Mouse (Mus musculus) midbrain, embryonic 12.5 days (tissue): ENCODE data around the gene Mxd3. TPM values are rescaled to one million over a fixed set of nuclear protein-coding genes. Genes with fewer than 3 reads are reported as not detected.
A peak's percentile ranks its signal among the peaks of the same experiment; 100 is the strongest.

Source experiments
- ATAC-seq: fragments of 200-750 bp; cut with Nextera tagmentation; 2 replicates; pipeline ENCODE4 v1.8.0; 2017; ENCODE audit warnings: low read depth, moderate TSS enrichment, moderate library complexity; ENCODE audit not compliant: low FRiP score
- H3K27ac ChIP-seq: fragments of 300-500 bp; sonication (generic); replicated peaks from 2 replicates; pipeline ENCODE4 v1.5.1; 2016; ENCODE audit warnings: mild to moderate bottlenecking
- H3K27me3 ChIP-seq: fragments of 300-500 bp; sonication (generic); 2 replicates; pipeline ENCODE4 v1.6.1; 2016; ENCODE audit warnings: mild to moderate bottlenecking
- H3K36me3 ChIP-seq: fragments of 300-500 bp; sonication (generic); 2 replicates; pipeline ENCODE4 v1.6.1; 2016
- H3K4me1 ChIP-seq: fragments of 300-500 bp; sonication (generic); 2 replicates; pipeline ENCODE4 v1.6.1; 2016
- H3K4me2 ChIP-seq: fragments of 300-500 bp; sonication (generic); replicated peaks from 2 replicates; pipeline ENCODE4 v1.6.1; 2016; ENCODE audit warnings: mild to moderate bottlenecking, moderate library complexity
- H3K4me3 ChIP-seq: fragments of 300-500 bp; sonication (generic); 2 replicates; pipeline ENCODE4 v1.5.1; 2016; ENCODE audit warnings: mild to moderate bottlenecking
- H3K9ac ChIP-seq: fragments of 300-500 bp; sonication (generic); replicated peaks from 2 replicates; pipeline ENCODE4 v1.6.1; 2016; ENCODE audit warnings: mild to moderate bottlenecking, moderate library complexity
- H3K9me3 ChIP-seq: fragments of 300-500 bp; sonication (generic); 2 replicates; pipeline ENCODE4 v1.6.1; 2016; ENCODE audit warnings: mild to moderate bottlenecking
- WGBS: fragments of 180-500 bp; shearing (Covaris S2); methylation state at CpG from one replicate; pipeline ENCODE4 v1.1.7; 2016; 5-methylcytosine and 5-hydroxymethylcytosine counted together
- polyA plus RNA-seq: library from polyadenylated mRNA; unstranded; fragments of >200 nt; fragmentation: Nextera tagmentation; extraction: Ambion mirVana; gene quantifications from 2 replicates; pipeline ENCODE4 v1.2.1, GENCODE M21; 2016

The Mxd3 gene
- 28.7 and 32.1 TPM in 2 replicates for polyA plus RNA-seq

DNA sequence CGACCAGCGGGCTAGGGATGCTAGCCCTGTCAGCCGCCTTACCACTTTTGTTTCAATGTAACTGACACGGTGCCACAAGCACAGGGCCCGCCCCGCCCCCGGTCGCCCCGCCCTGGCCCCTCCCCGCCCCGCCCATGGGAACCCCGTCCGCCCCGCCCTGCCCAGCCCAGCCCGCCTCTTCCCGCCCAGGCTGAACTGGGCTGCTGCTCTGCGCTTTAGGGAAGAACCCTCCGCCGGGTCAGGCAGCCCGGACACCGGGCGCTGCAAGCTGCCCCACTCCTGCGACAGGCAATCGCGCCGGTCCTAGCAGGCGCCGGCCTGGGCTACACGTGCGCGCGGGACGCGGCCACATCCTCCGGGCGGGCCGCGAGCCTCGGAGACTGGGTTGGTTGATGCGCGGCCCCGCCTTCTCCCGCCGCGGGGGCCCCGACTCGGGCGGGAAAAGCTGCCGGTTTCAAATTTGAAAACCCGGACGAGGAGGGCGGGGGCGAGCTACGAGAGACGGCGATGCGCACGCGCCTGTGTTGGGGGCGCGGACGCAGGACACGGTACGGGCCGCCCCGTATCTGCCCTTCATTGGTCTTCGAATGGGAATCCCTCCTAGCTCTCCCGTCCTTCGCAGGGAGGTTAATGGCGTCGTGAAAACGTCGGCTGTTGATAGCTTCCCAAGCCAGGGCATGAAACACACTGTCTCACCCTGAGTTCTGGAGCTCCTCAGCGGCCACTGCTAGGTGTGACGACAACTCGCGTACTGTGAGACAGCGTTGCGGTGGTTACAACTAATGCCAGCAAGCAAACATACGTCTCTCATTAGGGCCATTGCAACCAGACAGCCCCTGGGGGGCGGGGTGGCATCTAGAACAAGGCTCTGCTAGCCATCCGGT is at the start of gene Mxd3:
Gene Mxd3, minus strand, starts transcription at position 141 of the 884 bp plus-strand sequence.
- H3K36me3 ChIP-seq = peaks cover 15% of the 10 kb centered on the region
- peaks cover 37% of the 10 kb centered on the region for H3K4me1 ChIP-seq
- under 1% methylated on average over 81 of the region's 82 CpGs for WGBS
- H3K27ac ChIP-seq = peak within 1 kb of the TSS; percentile 94
- H3K27me3 ChIP-seq = peaks cover 11% of the 10 kb centered on the region; the same call in 1 of the 2 replicates
- peak within 1 kb of the TSS; percentile 88 for H3K4me2 ChIP-seq
- peak; percentile 81 for ATAC-seq
- H3K9me3 ChIP-seq = no peaks in the 10 kb centered on the region
- H3K9ac ChIP-seq = peak within 1 kb of the TSS; percentile 82
- H3K4me3 ChIP-seq = peak within 1 kb of the TSS; percentile 72

DNA sequence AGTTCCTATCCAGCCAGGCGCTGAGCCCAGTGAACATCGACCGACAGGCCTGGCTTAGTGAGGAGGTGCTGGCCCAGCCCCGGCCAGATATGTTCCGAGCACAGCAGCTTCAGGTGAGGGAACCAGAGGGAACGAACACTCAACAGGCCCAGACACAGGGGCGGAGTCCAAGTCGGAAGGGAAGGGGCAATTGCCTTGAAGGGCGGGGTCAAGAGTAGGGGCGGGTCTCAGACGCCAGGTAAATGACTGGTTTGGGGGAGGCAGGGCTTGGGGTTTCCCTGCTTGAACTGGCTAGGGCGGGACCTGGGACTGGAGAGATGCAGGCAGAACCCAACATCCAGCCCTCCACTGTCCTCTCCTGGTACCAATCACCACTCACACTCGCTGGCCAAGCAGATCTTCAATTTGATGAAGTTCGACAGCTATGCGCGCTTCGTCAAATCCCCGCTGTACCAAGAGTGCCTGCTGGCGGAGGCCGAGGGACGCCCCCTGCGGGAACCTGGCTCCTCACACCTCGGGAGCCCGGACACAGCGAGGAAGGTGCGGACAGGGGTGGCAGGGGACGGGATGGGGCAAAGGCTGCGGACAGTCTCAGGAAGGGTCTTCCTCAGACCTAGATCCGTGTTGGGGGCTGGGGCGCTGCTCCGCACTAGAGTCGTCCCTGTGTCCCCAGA is 49.4 kb upstream of the Mxd3 start:
- peaks cover 78% of the 10 kb centered on the region for H3K27me3 ChIP-seq
- WGBS = 5% methylated on average over 32 of the region's 32 CpGs
- H3K4me3 ChIP-seq = no peak overlapping the region

DNA sequence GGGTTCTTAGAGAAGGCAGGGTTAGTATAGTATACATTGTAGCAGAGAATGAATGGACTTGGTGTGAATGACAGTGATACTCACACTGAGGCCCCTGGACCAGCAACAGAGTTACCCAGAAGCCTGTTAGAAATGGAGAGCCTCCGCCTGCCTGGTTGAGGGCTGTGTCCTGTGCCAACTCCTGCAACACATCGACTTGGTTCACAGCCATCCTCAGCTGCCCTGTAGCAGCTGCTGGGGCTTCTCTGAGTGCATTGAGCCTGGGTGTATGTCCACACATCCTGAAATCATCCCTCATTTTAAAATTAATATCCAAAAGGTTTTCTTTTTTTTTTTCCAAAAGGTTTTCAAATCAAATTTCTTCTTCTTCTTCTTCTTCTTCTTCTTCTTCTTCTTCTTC is 46.3 kb upstream of the Mxd3 start:
- Histone ChIP-seq H3K9me3 (no peaks in the 10 kb centered on the region), H3K4me3 (no peak overlapping the region), H3K36me3 (no peaks in the 10 kb centered on the region), H3K27me3 (peaks cover 84% of the 10 kb centered on the region), H3K9ac (no peak overlapping the region), H3K27ac (no peak overlapping the region), H3K4me1 (no peaks in the 10 kb centered on the region), H3K4me2 (no peak overlapping the region)
- 75% methylated on average over 2 of the region's 2 CpGs for WGBS
- no peak for ATAC-seq

More for the DNA sequence above, 49.4 kb upstream of the Mxd3 start:
- Histone ChIP-seq H3K36me3 (no peaks in the 10 kb centered on the region), H3K9me3 (no peaks in the 10 kb centered on the region), H3K4me1 (no peaks in the 10 kb centered on the region), H3K4me2 (peak overlapping the region; percentile 12; the same call in 1 of the 2 replicates), H3K9ac (no peak overlapping the region), H3K27ac (no peak overlapping the region)
- ATAC-seq = no peak

DNA sequence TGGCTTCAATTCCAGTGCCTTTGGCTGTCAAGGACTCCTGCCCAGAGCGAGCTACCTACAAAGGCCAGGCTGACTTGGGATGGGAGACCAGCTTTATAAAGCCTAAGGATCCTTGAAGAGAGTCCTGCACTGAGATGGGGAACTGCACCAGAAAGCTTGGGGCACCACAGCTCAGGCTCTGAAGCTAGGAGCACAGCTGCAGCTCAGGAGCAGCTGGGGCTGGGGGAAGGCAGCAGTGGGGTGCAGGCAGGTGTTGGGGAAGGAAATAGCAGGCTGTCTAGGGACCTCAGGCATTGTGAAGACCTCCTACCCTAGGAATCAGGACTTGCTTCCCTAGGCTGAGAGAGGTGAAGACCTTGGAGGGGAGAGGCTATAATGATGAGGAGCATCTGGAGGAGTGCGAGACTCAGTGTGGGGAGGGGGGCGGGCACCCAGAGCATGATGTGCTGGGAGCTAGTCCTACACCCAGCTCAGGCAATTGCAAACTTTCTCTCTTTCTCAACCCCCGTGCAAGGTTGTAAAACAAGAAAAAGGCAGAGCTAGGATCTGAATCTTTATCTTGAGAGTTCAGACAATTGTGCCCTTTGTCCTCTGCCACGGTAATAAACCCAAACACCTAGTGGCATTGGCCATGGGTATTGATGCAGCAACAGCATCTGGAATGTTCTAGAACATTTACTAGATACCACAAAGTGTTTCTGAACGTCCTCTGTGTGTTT is 44.7 kb upstream of the Mxd3 start:
- no peak for ATAC-seq
- no peaks in the 10 kb centered on the region for H3K4me1 ChIP-seq
- no peaks in the 10 kb centered on the region for H3K9me3 ChIP-seq
- no peak overlapping the region for H3K9ac ChIP-seq
- H3K27ac ChIP-seq = no peak overlapping the region
- H3K36me3 ChIP-seq = no peaks in the 10 kb centered on the region
- no peak overlapping the region for H3K4me3 ChIP-seq
- WGBS = 67% methylated on average over 6 of the region's 6 CpGs
- peaks cover 83% of the 10 kb centered on the region for H3K27me3 ChIP-seq
- H3K4me2 ChIP-seq = no peak overlapping the region

DNA sequence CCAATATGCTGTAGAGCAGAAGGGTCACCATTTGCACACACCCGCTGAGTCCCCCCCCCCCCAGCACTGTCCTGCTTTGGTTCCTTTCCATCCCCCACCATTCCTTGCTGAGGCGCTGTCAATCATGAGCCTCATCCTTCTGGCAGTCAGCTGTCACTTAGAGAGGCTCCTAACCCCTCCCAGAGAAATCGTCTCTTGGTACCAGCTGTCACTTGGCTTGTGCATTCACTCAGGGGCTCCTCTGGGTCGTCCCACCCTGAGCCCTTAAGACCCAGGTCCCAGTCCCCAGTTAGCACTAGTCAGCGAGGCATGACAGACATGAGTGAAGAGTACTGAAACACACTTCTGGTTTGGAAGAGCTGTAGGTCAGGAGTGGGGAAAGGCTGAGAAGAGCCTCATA is 42.1 kb upstream of the Mxd3 start:
- Histone ChIP-seq H3K4me3 (no peak overlapping the region), H3K36me3 (no peaks in the 10 kb centered on the region), H3K9me3 (no peaks in the 10 kb centered on the region), H3K9ac (no peak overlapping the region), H3K27ac (no peak overlapping the region), H3K27me3 (peaks cover 70% of the 10 kb centered on the region), H3K4me2 (no peak overlapping the region), H3K4me1 (no peaks in the 10 kb centered on the region)
- 64% methylated on average over 5 of the region's 5 CpGs for WGBS
- no peak for ATAC-seq

DNA sequence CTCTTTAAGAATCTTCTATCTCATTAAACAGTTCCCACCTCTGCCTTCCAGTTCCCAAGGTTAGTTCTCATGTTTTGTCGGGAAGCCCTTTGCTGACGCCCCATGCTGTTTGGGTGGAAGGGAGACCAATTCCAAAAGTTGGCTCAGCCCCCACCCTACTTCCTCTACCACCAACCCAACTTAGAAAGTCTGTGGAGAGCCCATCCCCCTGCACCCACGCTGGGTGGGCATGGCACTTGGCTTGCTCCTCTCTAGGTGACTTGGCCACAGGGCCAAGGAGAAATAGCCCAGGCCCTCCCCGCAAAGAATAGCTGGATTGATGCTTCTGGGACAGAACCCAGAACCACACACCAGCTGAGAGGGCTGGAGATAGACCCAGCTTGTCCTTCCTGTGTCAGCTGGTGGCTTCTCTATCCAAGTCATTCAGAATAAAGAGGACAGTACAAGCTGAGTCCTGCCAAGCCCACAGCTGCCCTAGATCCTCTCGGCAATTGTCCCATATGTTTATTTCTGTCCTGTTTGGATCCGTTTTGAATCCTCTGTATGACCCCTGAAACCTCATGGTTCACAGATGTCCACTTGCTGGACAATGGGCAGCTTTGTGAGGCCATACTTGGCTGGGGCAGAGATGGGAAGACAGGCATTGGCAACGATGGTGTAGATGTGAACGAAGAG is 41.5 kb upstream of the Mxd3 start:
- Histone ChIP-seq H3K36me3 (no peaks in the 10 kb centered on the region), H3K9me3 (no peaks in the 10 kb centered on the region), H3K9ac (no peak overlapping the region), H3K27me3 (peaks cover 67% of the 10 kb centered on the region), H3K27ac (no peak overlapping the region), H3K4me1 (no peaks in the 10 kb centered on the region), H3K4me3 (no peak overlapping the region), H3K4me2 (no peak overlapping the region)
- no peak for ATAC-seq
- WGBS = 81% methylated on average over 8 of the region's 8 CpGs

DNA sequence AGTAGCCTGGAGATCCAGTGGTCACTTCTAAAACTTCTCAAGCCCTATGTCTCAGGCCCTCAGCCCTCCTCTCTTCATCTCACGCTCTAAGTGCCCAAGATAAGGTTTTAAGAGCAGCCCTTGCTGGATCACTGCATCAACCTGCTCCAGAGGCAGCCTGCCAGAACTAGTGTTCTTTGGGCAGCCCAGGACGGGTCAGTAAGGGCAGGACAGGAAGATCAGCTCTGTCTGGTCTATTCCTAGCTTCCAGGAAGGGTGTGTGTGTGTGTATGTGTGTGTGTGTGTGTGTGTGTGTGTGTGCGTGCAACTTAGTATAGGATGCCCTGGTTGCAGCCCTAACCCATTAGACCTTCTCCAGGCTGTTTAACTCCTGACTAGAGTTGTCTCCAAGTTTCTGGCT is 40.6 kb upstream of the Mxd3 start:
- H3K9me3 ChIP-seq = no peaks in the 10 kb centered on the region
- H3K36me3 ChIP-seq = no peaks in the 10 kb centered on the region
- 64% methylated on average over 3 of the region's 3 CpGs for WGBS
- no peak overlapping the region for H3K4me2 ChIP-seq
- no peak overlapping the region for H3K9ac ChIP-seq
- H3K4me1 ChIP-seq = no peaks in the 10 kb centered on the region
- peaks cover 62% of the 10 kb centered on the region for H3K27me3 ChIP-seq
- no peak overlapping the region for H3K4me3 ChIP-seq
- H3K27ac ChIP-seq = no peak overlapping the region
- ATAC-seq = no peak

DNA sequence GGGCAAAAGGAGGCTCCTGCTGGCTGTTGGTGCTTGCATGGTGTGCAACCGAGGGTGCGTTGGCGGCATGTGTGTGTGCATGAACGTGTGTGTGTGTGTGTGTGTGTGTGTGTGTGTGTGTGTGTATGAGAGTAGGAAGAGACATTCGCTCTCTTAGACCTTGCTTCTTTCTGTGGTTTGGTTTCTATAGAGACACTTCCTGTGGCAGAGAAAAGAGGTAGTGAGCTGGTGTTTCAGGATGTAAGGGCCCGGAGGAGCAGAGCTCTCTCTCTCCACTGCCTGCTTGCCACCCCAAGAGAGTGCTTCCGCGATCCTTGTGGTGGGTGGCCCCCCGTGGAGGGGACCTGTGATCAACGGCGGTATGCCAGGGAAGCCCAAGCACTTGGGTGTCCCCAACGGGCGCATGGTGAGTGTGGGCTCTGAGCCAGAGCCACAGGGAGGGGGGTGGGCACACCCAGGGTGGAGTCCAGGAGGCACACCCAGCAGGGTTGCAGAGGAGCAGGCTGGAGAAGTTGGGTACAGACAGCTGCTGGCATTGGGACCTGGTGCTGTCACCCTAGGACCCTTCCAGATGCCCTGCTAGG is 40.0 kb upstream of the Mxd3 start, which contains the start of gene Rgs14:
Gene Rgs14, plus strand, starts transcription at position 202 of the 584 bp plus-strand sequence.
- no peak for ATAC-seq
- no peaks in the 10 kb centered on the region for H3K9me3 ChIP-seq
- no peak within 1 kb of the TSS for H3K27ac ChIP-seq
- no peak within 1 kb of the TSS for H3K4me2 ChIP-seq
- H3K4me3 ChIP-seq = no peak within 1 kb of the TSS
- no peak within 1 kb of the TSS for H3K9ac ChIP-seq
- H3K36me3 ChIP-seq = no peaks in the 10 kb centered on the region
- WGBS = 70% methylated on average over 13 of the region's 13 CpGs
- no peaks in the 10 kb centered on the region for H3K4me1 ChIP-seq
- H3K27me3 ChIP-seq = peaks cover 64% of the 10 kb centered on the region

DNA sequence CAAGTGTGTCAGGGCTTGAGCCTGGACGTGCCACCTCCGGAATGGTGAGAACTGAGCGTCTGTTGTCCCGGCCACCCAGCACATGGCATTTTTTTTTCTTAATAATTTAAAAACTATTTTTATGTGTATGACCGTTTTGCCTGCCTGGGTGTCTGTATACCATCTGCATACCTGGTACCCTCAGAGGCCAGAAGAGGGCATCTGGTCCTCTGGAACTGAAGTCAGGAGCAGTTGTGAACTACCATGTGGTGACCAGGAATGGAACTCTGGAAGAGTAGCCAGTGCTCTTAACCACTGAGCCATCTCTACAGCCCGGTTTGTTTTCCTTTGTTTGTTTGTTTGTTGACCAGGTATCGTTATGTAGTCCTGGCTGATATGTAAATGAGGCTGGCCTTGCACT is 38.8 kb upstream of the Mxd3 start:
- no peak overlapping the region for H3K4me3 ChIP-seq
- H3K36me3 ChIP-seq = no peaks in the 10 kb centered on the region
- H3K9me3 ChIP-seq = no peaks in the 10 kb centered on the region
- H3K4me2 ChIP-seq = no peak overlapping the region
- H3K27me3 ChIP-seq = peaks cover 53% of the 10 kb centered on the region
- no peak for ATAC-seq
- no peak overlapping the region for H3K9ac ChIP-seq
- H3K27ac ChIP-seq = no peak overlapping the region
- WGBS = 82% methylated on average over 7 of the region's 7 CpGs
- no peaks in the 10 kb centered on the region for H3K4me1 ChIP-seq

DNA sequence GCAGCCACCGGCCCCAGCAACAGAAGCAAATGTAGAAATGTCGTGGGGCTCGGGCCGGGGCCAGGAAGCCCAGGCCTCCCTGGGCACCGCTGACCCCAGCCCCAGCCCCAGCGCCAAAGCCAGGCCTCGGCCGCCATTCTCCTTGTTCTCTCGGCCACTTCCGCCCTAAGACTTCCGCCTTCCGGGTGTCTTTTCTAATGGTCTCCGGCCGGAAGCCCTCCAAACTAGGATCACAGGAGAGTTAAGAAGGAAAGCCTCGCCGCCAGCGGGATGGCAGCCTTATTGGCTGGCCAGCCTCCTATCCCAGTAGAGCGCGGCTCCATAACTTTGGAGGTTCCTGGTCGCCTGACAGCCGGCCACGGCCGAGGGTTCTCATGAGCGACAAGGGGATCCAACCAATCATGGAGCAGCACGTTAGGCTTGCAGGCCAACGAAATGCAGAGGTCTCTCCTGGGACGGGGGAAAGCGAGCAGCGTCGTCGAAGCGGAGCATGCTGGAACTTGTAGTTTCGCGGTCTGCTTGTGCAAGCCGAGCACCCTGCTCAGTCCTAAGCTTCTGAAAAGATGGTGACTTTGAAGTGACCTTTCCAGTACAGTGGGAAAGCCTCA is 32.9 kb upstream of the Mxd3 start, which contains the start of gene Lman2:
Gene Lman2, minus strand, starts transcription at position 331 of the 608 bp plus-strand sequence.
- Histone ChIP-seq H3K4me1 (peaks cover 21% of the 10 kb centered on the region), H3K27me3 (peaks cover 17% of the 10 kb centered on the region), H3K36me3 (peaks cover 30% of the 10 kb centered on the region), H3K4me2 (peak within 1 kb of the TSS; percentile 88), H3K4me3 (peak within 1 kb of the TSS; percentile 85), H3K9me3 (no peaks in the 10 kb centered on the region), H3K9ac (peak within 1 kb of the TSS; percentile 89), H3K27ac (peak within 1 kb of the TSS; percentile 90)
- under 1% methylated on average over 35 of the region's 35 CpGs for WGBS
- peak; percentile 98 for ATAC-seq
